ENCODE assay signal across 27 mouse cellular contexts in the genomic region with DNA sequence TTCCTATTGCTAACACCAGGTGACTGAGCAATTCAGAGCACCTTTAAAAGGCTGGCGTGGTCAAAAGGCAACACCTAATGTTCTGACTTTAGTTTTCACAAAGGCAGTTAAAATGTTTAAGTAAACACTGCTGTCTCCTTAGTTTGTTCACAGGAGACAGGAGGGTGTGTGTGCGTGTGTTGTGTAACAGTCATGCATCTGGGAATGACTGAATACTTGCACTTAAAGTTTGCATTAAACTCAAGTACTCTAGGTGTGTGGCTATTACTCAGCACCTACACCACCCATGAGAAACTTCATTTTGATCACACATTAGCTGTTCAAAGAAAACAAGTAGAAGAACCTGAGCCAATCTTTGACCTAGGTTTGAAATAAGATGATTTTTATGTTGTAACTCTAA.
DNase-seq lines count a peak whose midpoint lies in the region; ATAC-seq and TF ChIP-seq lines count a peak whose summit lies in the region.
"Had no signal": no experiment of that assay in that cellular context is flagged by ENCODE, and none has a peak within 500 bp of the region (broad histone marks: within the 10 kb centered on the region; RNA-seq: fewer than 3 reads in every experiment).

No protein-coding gene starts in this region.

- H3K9ac ChIP-seq in lung, postnatal 0 days (replicated peaks; ENCODE audit: low read depth): no peak overlapping the region
- H3K9ac ChIP-seq in stomach, postnatal 0 days (ENCODE audit: low read length): no peak overlapping the region
- H3K9ac ChIP-seq: embryonic facial prominence, embryonic 12.5 days; embryonic facial prominence, embryonic 15.5 days; forebrain, postnatal 0 days; heart, embryonic 13.5 days; hindbrain, embryonic 14.5 days had no signal

- no peaks in the 10 kb centered on the region for H3K9me3 ChIP-seq in lung, postnatal 0 days (ENCODE audit: low read length)
- H3K9me3 ChIP-seq in stomach, postnatal 0 days (ENCODE audit: control insufficient read depth, low read length): no peaks in the 10 kb centered on the region
- H3K9me3 ChIP-seq: embryonic facial prominence, embryonic 12.5 days; embryonic facial prominence, embryonic 15.5 days; G1E; heart, embryonic 13.5 days had no signal

- DNase-seq in lung, adult 18-20 months: peak; percentile 5 to 10
- no peak for DNase-seq in lung, adult 2 months
- DNase-seq in lung, postnatal 0 days (ENCODE audit: low spot score): peak; percentile 57
- no peak for DNase-seq in lung, postnatal 10 days
- no peak for DNase-seq in stomach, postnatal 0 days (ENCODE audit: low spot score)
- DNase-seq in kidney, adult 8-10 months: no peak
- DNase-seq: adrenal gland, postnatal 10 days; adrenal gland, postnatal 36 days; B cell, adult 2 months; cerebellum, adult 18-20 months; cerebellum, adult 9-10 months; cerebellum, postnatal 14 days; forebrain, postnatal 0 days; gastrocnemius, adult 2 months; gastrocnemius, postnatal 14 days; heart, adult 18-20 months; heart, postnatal 14 days; heart, postnatal 4 days had no signal

- H3K4me3 ChIP-seq in lung, adult 2 months (replicated peaks; ENCODE audit: extremely low read depth, low read depth, low read length): no peak overlapping the region
- H3K4me3 ChIP-seq in lung, postnatal 0 days (ENCODE audit: low read depth, low read length): no peak overlapping the region
- H3K4me3 ChIP-seq in stomach, postnatal 0 days (ENCODE audit: low read depth, low read length): no peak overlapping the region
- H3K4me3 ChIP-seq: embryonic facial prominence, embryonic 12.5 days; embryonic facial prominence, embryonic 15.5 days; gastrocnemius, adult 2 months; heart, embryonic 13.5 days had no signal

- H3K4me1 ChIP-seq in lung, adult 2 months (ENCODE audit: control insufficient read depth, insufficient read depth, low read length): no peaks in the 10 kb centered on the region
- H3K4me1 ChIP-seq in lung, postnatal 0 days (ENCODE audit: insufficient read depth, low read depth, low read length): no peaks in the 10 kb centered on the region
- no peaks in the 10 kb centered on the region for H3K4me1 ChIP-seq in stomach, postnatal 0 days (replicated peaks; ENCODE audit: control insufficient read depth, insufficient read depth)
- H3K4me1 ChIP-seq: embryonic facial prominence, embryonic 12.5 days; embryonic facial prominence, embryonic 15.5 days had no signal

- no peaks in the 10 kb centered on the region for H3K27me3 ChIP-seq in lung, postnatal 0 days (replicated peaks; ENCODE audit: insufficient read depth, low read length)
- H3K27me3 ChIP-seq in stomach, postnatal 0 days (ENCODE audit: control insufficient read depth, insufficient read depth, low read length): no peaks in the 10 kb centered on the region
- H3K27me3 ChIP-seq: CH12.LX; embryonic facial prominence, embryonic 12.5 days; embryonic facial prominence, embryonic 15.5 days; heart, embryonic 13.5 days; Patski had no signal

- H3K4me2 ChIP-seq in lung, postnatal 0 days (replicated peaks; ENCODE audit: low read depth, low read length): no peak overlapping the region
- no peak overlapping the region for H3K4me2 ChIP-seq in stomach, postnatal 0 days (replicated peaks; ENCODE audit: low read depth)
- H3K4me2 ChIP-seq: embryonic facial prominence, embryonic 12.5 days; embryonic facial prominence, embryonic 15.5 days; heart, embryonic 13.5 days; hindbrain, embryonic 14.5 days had no signal

- no peaks in the 10 kb centered on the region for H3K36me3 ChIP-seq in lung, postnatal 0 days (ENCODE audit: insufficient read depth, low read length)
- H3K36me3 ChIP-seq in stomach, postnatal 0 days (ENCODE audit: control insufficient read depth, insufficient read depth, low read length): 0 out of 2 replicates have a peak, but pooled peaks cover 2% of the 10 kb centered on the region
- H3K36me3 ChIP-seq: embryonic facial prominence, embryonic 12.5 days; G1E had no signal

- no peak for TF ChIP-seq CTCF in lung, adult 2 months (IDR thresholded peaks at IDR 0.05; ENCODE audit: insufficient read depth, low read length)
- no peak for TF ChIP-seq CTCF in lung, postnatal 0 days (IDR thresholded peaks at IDR 0.05)
- no peak for TF ChIP-seq CTCF in stomach, postnatal 0 days (IDR thresholded peaks at IDR 0.05; ENCODE audit: low read depth)

- no peak for TF ChIP-seq EP300 in lung, postnatal 0 days (IDR thresholded peaks at IDR 0.05)
- TF ChIP-seq EP300 in stomach, postnatal 0 days (optimal IDR thresholded peaks at IDR 0.05): no peak

- TF ChIP-seq POLR2A in lung, adult 2 months (IDR thresholded peaks at IDR 0.05; ENCODE audit: borderline replicate concordance, extremely low read depth, low read depth, low read length): no peak

- 63% methylated on average over 2 of the region's 2 CpGs for WGBS in lung, adult 2 months
- whole genome bisulfite sequencing in lung, postnatal 0 days: 51% methylated on average over 2 of the region's 2 CpGs
- 43% methylated on average over 2 of the region's 2 CpGs for WGBS in stomach, postnatal 0 days

- H3K27ac ChIP-seq in lung, postnatal 0 days (ENCODE audit: low read length): no peak overlapping the region
- no peak overlapping the region for H3K27ac ChIP-seq in stomach, postnatal 0 days (replicated peaks)
- H3K27ac ChIP-seq: embryonic facial prominence, embryonic 12.5 days; embryonic facial prominence, embryonic 15.5 days; gastrocnemius, adult 2 months; heart, embryonic 13.5 days; hindbrain, embryonic 14.5 days; hindbrain, postnatal 0 days had no signal

- ATAC-seq in lung, postnatal 0 days: peak; percentile 84
- ATAC-seq in stomach, postnatal 0 days (ENCODE audit: low FRiP score, low TSS enrichment): peak; percentile 64; the same call in 1 of the 2 replicates
- ATAC-seq: forebrain, embryonic 14.5 days; forebrain, postnatal 0 days; hindbrain, postnatal 0 days; Patski had no signal

Comparison
In these comparisons a context has a peak if more than half of its experiments do, and no peak if none do; other contexts are left out.
1. DNase-seq: peak in lung, adult 18-20 months (2 of 2) and lung, postnatal 0 days (single experiment); none in lung, adult 2 months (single experiment), lung, postnatal 10 days (single experiment), stomach, postnatal 0 days (single experiment) and kidney, adult 8-10 months (0 of 2).